Mouse (Mus musculus) B cell, adult 62 days (primary cell): ENCODE measurements around the gene Olfr148. TPM values are rescaled to one million over a fixed set of nuclear protein-coding genes. Genes with fewer than 3 reads are reported as not detected.

Experiments
- total RNA-seq: library from RNA; stranded (reverse); gene quantifications from 4 replicates; pipeline ENCODE4 v1.2.4, GENCODE M21; 2023

Gene Olfr148
- total RNA-seq = not detected in 4 replicates

GRCm38 (mm10) chr9:39610355-39610754 lies at the start of gene Olfr148:
TSS of gene Olfr148 (plus strand) at chr9:39610655.

DNA sequence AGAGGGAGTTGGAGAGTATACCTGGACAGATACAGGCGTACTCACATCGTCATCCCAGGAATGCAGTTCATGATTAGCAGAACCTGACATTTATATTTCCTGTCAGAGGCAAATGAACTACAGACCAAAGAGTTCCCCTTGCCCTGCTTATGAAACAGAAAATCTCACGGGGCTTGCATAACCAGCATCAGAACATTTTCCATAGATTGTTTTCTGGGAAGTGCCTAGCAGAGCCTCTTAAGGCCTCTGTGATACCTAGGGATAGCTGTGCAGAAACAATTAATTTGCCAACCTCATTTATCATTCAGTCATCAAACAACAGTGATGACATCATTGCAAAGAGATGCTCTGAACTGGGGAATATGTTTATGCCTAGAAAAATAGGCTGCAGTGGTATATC lies 35.0 kb upstream of the Olfr148 start, which contains the start of gene Olfr959:
Olfr959 (minus strand) TSS at position 101 of the 400 bp plus-strand sequence.

DNA sequence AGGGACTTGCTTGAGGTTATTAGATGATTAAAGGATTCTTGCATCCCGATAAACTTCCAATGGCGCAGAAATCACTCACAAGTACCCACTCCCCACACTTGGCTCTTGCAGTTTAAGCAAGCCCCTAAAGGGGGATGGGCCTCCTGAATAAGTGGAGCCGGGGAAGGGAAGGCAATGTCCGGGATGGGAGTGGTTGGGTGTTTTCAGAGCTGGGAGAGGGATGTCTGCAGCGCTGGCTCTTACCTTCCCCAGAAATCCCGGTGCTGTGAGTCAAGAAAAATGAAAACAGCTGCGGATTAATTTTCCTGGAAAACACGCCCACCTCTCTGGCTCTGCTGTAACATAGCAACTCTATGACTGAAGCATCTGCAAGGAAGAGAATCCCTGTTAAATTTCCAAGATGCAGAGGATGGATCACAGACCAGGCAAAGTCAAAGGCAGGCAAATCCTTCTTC lies 6.4 kb upstream of the Olfr148 start, which contains the start of gene AW551984:
AW551984 (minus strand) TSS at position 405 of the 455 bp plus-strand sequence.

DNA sequence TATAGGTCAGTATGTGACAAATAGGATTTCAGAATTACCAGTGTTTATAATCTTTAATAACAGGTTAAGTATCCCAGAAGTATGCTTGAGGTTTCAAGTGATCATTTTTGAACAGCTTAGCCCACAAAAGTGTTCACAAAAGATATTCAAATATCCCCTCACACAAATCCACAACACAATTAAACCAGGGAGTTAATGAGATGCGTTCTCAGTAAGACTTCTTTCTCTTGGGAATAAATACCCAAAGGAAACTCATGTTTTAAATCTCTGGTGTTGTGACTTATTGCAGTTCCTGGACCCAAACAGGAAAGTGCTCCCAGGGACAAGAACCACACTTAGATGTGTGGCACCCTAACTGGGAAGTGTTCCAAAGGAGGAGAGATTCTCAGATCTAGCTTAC lies 10.6 kb downstream of the Olfr148 start, which contains the start of gene Olfr960:
Olfr960 (plus strand) TSS at position 301 of the 400 bp plus-strand sequence.

GRCm38 (mm10) chr9:39644785-39645184 lies 34.3 kb downstream of the Olfr148 start, which contains the start of gene Olfr961:
TSS of gene Olfr961 (plus strand) at chr9:39645085.

Other genes starting within 250 kb of the Olfr148 start
- gene Olfr951, start 223.2 kb upstream of the Olfr148 start, total RNA-seq = not detected in 4 replicates
- not detected in 4 replicates for gene Olfr952, start 183.5 kb upstream of the Olfr148 start, total RNA-seq
- gene Olfr954, start 154.0 kb upstream of the Olfr148 start, total RNA-seq = not detected in 4 replicates
- gene Olfr955, start 138.7 kb upstream of the Olfr148 start, total RNA-seq = not detected in 4 replicates
- not detected in 4 replicates for gene Olfr44, start 116.7 kb upstream of the Olfr148 start, total RNA-seq
- not detected in 4 replicates for gene Olfr957, start 94.8 kb upstream of the Olfr148 start, total RNA-seq
- gene Olfr958, start 56.6 kb upstream of the Olfr148 start, total RNA-seq = not detected in 4 replicates
- gene Olfr959, start 35.1 kb upstream of the Olfr148 start, total RNA-seq = not detected in 4 replicates
- gene AW551984, start 6.3 kb upstream of the Olfr148 start, total RNA-seq = not detected in 4 replicates
- not detected in 4 replicates for gene Olfr960, start 10.7 kb downstream of the Olfr148 start, total RNA-seq
- gene Olfr961, start 34.4 kb downstream of the Olfr148 start, total RNA-seq = not detected in 4 replicates
- not detected in 4 replicates for gene Olfr963, start 56.5 kb downstream of the Olfr148 start, total RNA-seq
- gene Olfr149, start 96.5 kb downstream of the Olfr148 start, total RNA-seq = not detected in 4 replicates
- not detected in 4 replicates for gene Olfr965, start 100.7 kb downstream of the Olfr148 start, total RNA-seq
- not detected in 4 replicates for gene Olfr150, start 120.3 kb downstream of the Olfr148 start, total RNA-seq
- gene Olfr967, start 135.6 kb downstream of the Olfr148 start, total RNA-seq = not detected in 4 replicates
- gene Olfr968, start 172.6 kb downstream of the Olfr148 start, total RNA-seq = not detected in 4 replicates
- gene Olfr969, start 180.3 kb downstream of the Olfr148 start, total RNA-seq = not detected in 4 replicates
- not detected in 4 replicates for gene Olfr970, start 198.2 kb downstream of the Olfr148 start, total RNA-seq
- not detected in 4 replicates for gene Olfr971, start 226.2 kb downstream of the Olfr148 start, total RNA-seq